Mouse (Mus musculus) cerebellum, postnatal 36 days (tissue): ENCODE results near the gene Mrpl34.

Source experiments
- DNase-seq, 2 experiments: peaks; one replicate each; pipeline ENCODE4 v3.0.0; 2021 to 2022; ENCODE audit warnings: mixed read lengths in 2 of 2

The Mrpl34 gene

GRCm38 (mm10) chr8:71496481-71496880, 31.7 kb downstream of the Mrpl34 start:
- DNase-seq, result peak; percentile 74 to 80

GRCm38 (mm10) chr8:71497077-71497645, 32.4 kb downstream of the Mrpl34 start:
- DNase-seq, result peak in 1 of 2 experiments; percentile 46

- peak in 1 of 2 experiments; percentile 9 for DNase-seq
Observed at GRCm38 (mm10) chr8:71497881-71498501, 33.2 kb downstream of the Mrpl34 start.

GRCm38 (mm10) chr8:71498816-71499690, 34.3 kb downstream of the Mrpl34 start:
- no peak for DNase-seq

- no peak for DNase-seq
Observed at GRCm38 (mm10) chr8:71504349-71504748, 39.6 kb downstream of the Mrpl34 start.

- DNase-seq, result no peak
Observed at GRCm38 (mm10) chr8:71505326-71505725, 40.6 kb downstream of the Mrpl34 start.

- DNase-seq, result peak; percentile 59 to 73
Observed at GRCm38 (mm10) chr8:71505979-71506378, 41.2 kb downstream of the Mrpl34 start.

GRCm38 (mm10) chr8:71507589-71508104, 42.9 kb downstream of the Mrpl34 start:
- peak; percentile 75 to 83 for DNase-seq

- DNase-seq, result no peak
Observed at GRCm38 (mm10) chr8:71509316-71509715, 44.6 kb downstream of the Mrpl34 start.

- no peak for DNase-seq
Observed at GRCm38 (mm10) chr8:71511644-71512043, 46.9 kb downstream of the Mrpl34 start, which contains the start of gene Plvap. Gene Plvap, minus strand, starts transcription at chr8:71511752.

GRCm38 (mm10) chr8:71513018-71513754, 48.4 kb downstream of the Mrpl34 start:
- DNase-seq, result no peak

GRCm38 (mm10) chr8:71515043-71515442, 50.3 kb downstream of the Mrpl34 start:
- no peak for DNase-seq
